Mouse (Mus musculus) megakaryocyte, adult 5-6 weeks (primary cell): Measurements from ENCODE around the gene Tmem110. TPM values are rescaled to one million over a fixed set of nuclear protein-coding genes. Genes with fewer than 3 reads are reported as not detected.

Source experiments
- ATAC-seq: 2 replicates; pipeline ENCODE4 v1.8.0; 2016; ENCODE audit warnings: mild to moderate bottlenecking, inconsistent platforms; ENCODE audit not compliant: poor library complexity, severe bottlenecking
- total RNA-seq, 2 experiments: library from RNA; stranded (forward) in 1 of 2; stranded (reverse) in 1 of 2; fragments of 153-499, 151-499 nt in 1 of 2; fragments of 221-1000, 200-1000 nt in 1 of 2; gene quantifications; 2 replicates each; pipeline versions ENCODE4 v1.2.3 to v1.2.4; 2015 to 2017

Tmem110 gene
- total RNA-seq, 2 experiments from 2014 or later, result 9.0 to 12.0 TPM

DNA sequence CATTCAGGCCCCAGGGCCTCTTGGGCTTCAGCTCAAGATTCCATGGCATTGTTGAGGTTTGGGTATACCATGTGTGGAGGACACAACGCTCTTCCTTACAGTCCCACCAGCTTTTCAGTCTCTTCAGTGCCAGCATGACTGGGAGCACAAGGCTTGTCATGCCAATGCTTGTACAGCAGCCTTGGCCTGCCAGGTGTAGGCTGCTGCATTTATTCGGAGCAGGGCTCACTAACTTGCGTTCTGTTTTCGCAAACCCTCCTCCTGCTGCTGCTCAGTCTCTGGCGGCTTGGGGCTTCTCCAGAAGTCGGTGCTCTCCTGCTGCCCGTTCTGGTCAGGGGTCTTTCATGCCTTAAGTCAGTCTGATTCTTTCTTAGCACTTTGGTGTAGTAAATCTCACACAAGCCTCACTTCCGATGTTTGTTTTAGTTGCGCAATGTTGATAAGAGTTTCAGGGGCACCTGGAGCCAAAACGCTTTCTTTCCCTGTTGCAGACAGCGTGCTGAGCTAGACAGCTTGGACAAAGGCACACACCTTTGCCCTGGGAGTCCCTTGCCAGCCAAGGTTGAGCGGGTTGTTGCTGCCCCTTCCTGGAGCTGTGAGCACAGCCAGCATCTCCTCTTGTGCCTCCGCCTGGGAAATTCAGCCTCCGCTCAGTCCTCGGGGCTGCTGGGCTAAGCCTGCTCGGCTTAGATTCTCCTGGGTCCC is 36.2 kb downstream of the Tmem110 start:
- ATAC-seq, result no peak

DNA sequence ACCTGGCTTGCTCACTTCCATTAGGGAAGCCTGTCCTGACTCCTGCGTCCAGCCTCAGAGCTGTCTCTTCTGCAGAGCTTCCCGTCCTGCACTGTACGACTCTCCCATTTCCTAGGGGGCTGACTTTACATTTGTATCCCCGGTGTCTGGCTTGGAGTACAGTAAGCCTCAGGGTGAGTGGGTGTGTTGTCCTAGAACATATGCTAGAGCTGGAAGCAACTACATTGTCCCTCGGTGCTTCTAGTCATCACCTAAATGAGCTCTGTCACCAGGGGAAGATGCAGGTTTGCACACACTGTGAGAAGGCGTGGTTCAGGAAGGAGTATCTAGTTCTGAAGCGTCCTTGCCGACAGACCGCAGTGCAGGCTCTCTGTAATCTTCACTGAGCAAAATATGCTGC is 37.0 kb downstream of the Tmem110 start:
- no peak for ATAC-seq

DNA sequence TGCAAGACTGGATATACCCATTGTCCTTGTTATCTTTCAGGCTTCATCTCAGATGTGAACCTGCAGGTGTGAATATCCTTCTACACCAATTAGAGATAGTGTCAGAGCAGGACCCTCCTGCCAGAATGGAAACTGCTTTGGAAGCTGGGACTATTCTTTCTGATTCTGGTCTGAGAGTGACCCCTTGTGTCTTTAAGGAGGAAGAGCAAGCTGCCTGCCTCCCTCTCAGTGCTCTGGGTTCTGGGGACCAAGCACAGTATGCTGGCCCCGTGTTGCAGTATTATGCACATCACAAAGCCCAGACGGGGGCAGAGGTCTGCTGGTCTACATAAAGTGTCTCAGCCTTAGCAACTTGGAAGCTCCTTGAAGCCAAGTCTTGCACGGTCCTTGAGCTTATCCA is 39.9 kb downstream of the Tmem110 start:
- no peak for ATAC-seq

DNA sequence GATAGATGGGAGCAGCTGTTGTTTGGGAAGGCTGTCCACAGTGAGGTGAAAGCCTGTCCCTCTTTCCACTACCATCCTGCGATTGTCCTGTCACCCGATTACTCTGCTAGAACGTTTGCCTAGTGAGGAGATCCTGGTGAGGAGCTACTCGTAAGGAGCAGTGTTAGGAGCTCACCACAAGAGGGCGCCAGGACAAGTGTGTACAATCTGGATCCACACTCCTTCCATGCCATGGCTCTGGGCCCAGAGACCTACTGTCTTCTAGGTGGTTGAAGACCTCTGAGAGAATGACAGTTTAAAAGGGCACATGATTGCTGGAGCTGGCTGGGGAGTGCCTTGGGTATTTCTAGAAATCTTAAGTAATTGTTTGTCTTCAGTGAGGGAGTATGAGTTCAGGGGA is 41.7 kb downstream of the Tmem110 start:
- peak; percentile 75 for ATAC-seq

DNA sequence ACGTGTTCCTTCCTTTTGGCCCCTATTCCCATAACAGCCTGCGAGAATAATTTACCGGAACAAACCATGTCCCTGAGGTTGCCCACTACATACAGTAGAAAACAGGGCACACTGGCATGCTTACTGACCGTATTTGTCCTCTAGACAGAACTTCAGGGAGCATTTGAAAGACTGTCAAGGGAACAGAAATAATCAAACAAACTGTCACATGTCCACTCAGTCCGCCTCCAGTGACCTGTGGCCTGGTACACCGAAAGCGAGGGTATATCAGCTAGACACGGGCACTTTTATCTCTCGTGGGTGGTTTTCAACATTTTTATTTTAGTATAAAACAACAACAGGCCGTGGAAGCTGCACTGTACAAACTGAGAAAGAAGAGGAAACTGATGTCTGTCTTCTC is 43.4 kb downstream of the Tmem110 start:
- ATAC-seq, result no peak

DNA sequence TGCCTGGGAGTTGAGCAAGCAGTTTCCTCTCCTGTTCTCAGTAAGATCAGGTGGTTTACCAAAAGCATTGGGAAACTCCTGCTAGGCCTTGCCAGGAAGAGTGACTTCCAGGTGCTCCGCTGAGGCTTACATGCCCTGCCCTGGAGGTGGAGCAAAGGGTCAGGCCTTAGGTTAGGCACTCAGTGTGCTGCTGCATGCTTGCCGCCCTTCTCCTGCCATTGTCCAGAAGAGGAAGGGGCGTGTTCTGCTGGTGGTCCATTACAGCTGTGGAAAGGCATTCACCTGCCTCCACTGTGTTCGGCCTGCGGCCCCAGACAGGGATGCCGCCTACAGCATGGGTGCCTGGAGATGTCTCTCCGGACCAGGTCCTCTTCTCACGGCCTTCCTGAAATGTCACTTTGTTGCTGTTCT is 44.0 kb downstream of the Tmem110 start:
- peak; percentile 56 for ATAC-seq

DNA sequence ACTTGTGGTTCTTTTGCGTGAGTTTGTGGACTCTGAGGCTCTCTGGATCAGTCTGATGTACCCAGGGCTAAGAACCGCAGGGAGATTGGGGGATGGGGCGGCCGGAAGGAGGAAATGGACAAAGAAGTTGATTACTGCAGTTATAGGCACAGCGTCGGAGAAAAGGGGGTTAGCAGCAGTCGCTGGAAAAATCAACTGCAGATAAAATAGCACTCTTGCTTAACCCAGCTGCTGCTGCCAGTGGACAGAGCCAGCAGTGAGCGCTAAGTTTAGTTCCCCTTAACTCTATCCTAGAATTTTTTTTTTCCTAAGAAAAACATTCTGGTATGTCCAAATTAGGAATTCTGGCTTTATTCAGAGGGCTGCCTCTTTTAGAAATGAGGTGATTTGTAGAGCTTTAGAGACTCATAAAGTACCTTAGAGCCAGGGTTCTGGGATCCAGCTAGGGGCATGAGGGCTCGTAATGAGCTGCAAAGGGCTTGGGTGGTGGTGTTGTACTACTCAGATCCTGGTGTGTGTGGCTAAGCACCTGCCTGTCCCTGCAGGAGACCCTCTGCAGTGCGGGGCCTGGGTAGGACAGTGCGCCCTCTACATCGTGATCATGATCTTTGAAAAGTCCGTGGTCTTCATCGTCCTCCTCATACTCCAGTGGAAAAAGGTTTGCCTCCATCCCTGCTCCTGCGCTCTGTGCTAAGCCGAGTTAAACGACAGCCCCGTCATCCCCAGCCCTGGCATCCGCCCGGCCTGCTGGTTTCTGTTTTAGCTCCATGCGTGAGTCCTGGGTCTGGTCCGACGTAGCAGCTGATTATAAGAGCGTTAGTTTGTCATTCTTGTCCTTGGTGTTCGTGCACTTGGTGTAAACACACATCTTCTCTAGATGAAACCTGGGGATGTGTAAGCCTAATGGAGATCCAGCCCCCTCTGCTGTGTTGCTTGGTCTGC is 45.1 kb downstream of the Tmem110 start:
- ATAC-seq, result peak; percentile 41

DNA sequence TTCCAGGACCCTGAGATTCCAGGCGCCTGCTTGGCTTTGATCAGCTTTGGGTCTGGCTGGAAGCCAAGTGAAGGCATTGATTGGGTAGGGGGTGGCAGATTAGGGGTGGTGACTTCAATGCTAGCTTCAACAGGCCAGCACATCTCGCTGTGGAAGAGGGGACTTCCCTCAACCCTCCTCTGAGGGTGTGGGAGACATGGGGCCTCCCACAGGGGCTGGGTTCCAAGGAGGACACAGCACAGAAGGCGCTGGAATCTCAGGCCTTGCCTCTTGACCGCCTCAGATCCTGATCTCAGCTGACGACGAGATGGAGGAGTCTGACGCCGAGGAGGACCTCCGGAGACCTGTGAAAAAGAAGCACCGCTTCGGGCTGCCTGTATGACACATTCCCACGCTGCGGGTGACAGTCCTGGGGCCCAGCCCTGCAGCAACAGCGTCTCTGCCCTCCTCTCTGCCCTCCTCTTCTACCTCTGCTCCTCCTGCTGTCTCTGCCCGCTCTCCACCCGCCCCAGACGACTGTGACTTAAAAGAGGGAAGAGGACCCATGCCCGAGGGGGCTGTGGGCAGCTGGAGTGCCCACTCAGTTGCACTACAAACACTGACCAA is 48.8 kb downstream of the Tmem110 start:
- ATAC-seq, result no peak

DNA sequence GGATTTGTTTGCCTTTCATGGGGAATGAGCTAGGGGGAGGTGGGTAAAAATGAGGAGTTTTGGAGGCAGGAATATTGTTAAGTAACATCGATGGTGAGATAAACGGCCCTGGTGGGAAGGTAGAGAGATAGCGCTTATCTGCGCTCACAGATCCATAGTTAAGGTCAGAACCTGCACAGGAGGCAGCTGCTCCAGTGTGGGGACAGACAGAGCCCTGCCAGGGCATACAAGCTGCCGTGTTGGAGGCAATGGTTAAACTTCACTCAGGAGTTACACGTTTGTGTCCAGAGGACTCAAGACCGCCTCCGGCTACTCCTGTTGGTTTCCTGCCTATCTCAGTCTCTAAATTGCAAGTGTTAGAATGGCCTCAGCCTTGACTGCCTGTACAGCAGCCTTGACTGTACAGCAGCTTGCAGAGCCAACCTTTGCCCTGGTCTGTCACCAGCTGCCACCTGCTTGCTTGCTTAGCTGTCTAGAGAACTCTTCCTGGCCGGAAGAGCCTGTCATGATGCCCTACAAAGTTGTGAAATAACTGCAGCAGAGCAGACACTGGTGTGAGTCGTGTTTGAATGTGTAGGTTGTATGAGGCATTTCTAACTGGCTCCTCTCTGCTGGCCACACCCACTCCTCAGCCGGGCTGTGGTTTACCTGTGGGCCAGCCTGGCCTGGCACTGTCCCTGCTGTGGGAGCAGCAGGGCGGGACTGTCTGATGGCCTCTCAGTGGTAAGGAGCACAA is 49.9 kb downstream of the Tmem110 start:
- ATAC-seq, result peak; percentile 79

DNA sequence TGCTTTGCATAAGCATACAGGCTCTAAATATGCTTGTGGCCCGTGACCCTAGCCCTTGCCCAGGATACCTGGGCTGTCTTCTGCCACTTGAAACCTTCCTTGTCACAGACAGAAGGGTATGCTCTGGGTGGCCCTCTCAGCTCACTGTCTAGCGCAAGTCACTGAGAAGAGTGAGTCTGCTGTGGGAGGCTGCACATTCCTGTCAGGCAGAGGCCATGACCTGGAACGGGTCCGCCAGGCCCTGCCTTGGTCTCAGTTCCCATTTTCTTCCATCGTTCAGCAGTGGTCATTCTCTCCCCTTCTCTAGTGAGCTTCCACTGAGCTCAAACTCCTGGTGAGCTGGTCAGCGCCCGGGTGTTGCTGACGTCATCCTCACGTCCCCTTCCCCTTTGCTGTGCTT is 50.6 kb downstream of the Tmem110 start:
- peak; percentile 61 for ATAC-seq

DNA sequence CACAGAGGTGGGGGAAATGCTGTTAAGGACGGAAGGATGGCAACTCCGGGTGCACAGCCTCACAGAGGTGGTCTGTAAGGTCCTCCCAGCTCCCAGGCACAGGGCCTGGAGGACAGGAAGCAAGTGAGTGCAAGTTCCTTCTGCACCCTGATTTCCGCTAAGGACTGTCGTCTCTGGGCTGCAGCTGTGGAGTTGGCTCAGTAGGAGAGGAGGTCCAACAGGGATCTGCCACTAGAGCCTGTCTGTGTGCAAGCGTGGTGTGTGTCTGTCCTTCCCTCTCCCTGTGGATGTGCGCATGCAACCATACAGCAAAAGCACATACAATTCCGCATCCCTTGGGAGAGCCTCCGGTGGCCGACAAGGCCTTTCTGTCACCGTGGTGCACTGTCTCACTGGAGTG is 51.1 kb downstream of the Tmem110 start:
- ATAC-seq, result no peak

DNA sequence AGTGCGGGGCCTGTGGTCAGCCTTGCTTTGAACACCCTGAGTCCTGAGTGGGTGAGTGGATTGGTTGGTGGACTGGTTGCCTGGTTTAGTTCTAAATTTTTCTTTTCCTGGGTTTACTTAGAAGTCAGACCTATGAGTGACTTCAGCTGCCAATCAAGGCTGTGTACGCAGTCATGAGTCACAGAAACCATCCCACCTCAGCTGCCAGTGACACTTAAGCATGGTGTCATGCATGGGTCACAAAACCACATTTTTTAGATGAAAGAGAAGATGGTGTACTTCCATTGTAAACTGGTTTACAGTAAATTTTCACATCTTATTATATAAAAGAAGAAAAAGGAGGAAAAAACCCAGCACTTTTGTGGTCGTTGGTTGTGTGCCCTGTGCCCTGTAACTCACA is 52.4 kb downstream of the Tmem110 start:
- no peak for ATAC-seq

DNA sequence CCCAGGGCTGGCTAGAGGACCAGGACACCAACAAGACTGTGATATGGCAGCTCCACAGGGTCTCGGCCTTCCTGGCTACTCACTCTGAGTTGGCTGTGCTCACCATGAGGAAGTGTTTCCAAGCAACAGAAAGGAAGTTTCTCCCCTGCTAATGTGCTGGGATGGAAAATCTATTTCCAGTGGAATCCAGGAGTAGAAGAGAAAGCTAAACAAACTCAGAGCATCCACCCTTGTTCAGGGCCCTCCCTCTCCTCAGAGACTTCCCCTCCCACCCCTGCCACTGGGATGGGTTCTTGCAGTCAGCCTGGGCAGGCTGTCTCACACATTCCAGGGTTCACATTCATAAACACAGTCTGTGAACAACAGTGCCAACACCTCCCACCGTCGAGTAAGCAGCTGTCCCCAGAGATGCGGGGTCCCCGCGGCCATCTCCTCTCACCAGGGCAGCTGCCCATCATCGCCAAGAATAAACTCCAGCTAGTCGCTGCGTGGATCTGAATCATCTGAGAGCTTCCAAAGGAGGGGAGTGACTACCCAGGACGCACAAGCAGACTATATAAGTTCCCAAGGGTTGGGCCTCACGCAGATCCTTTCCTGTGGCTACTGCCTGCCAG is 53.7 kb downstream of the Tmem110 start, which contains the start of gene Mustn1:
Mustn1 (plus strand) TSS at position 243 of the 614 bp plus-strand sequence.
- ATAC-seq, result no peak

DNA sequence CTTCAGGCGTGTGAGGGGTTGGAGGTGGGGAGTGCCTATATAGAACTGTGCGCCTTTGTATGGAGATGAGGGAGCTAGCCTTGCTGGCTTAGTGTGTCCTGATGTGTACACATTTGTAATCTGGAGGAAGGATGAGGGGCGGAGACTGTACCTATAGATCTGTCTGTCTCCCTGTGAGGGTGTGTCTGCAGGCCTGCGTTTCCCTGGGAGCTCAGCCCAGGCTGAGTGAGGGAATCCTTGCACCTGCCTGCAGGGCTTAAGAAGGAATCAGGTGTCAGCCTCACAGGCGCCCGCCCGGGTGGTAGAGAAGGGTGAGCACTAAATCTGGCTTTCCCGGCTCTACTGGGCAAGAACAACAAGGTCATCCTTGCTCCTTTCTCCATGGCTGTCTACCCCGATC is 54.4 kb downstream of the Tmem110 start:
- no peak for ATAC-seq

DNA sequence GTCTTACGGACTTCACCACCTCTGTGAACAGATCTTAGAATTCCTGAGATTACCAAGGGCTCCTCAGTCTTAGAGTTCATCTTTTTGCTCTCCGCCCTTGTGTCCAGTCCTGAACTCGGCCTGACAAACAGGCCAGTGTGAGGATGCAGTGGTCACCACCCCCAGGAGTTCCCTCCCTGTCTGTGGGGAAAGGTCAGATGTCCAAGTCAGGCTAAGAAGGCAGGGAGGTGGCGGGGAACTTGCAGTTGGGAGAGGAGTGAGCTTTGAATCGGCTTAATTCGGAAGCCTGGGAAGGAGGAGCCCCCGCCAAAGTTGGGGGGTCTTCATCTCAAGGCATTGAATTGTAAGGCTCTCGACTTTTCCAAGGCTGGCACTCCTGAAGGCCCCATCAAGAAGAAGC is 54.9 kb downstream of the Tmem110 start:
- no peak for ATAC-seq

DNA sequence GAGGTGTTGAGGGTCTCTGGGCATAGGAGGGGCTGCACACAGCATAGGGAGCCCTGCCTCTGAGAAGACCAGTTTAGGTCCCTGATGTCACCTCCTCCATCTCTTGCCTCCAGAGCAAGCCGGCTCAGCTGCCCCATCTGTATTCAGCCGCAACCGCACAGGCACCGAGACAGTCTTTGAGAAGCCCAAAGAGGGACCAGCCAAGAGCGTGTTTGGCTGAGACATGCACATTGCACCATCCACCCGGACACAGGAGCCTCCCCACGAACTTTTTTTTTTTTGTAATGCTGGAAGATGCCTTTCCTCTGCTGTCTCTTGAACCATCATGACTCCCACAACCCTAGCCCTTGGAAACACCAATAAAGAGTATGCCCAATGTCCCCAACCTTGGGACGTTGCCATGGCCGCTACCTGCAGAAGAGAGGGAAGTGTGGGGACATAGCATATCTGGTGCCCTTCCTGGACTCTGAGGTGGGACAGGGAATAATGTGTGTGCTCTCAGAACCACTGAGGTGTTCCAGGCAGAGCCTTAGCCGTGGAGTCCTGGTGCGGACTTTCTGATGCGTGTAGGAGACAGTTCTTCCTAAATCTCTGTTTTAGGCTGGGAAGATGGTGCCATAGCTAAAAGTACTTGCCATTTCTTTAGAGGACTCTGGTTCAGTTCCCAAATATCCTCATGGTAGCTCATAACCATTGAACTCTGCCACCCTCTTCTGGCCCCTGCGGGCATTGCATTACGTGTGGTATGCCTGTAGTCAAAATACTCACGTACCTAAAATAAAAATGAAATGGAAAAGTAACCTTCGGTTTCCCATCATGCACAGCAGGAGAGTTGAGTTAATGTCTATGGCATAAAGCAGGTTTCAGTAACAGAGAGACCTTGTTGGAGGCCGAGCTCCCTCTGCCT is 55.7 kb downstream of the Tmem110 start:
- peak; percentile 77 for ATAC-seq

DNA sequence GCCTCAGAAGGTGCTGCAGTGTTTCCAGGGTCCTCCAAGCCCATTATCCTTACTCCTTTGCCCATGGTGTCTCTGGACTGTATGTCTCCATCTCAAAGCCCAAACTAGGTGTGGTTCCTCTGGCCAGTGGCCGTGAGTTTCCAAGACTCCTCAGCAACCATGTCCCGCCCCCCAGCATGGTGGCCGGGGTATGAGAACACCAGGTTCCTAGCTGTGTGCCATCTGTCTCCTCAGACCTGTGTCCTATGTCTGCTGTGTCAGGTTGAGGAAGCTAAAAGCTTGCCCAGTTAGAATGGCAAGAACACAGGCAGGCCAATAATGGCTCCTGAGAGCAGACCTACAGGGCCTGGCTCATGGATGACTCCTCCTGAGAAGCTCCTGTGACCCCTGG is 56.3 kb downstream of the Tmem110 start:
- no peak for ATAC-seq

DNA sequence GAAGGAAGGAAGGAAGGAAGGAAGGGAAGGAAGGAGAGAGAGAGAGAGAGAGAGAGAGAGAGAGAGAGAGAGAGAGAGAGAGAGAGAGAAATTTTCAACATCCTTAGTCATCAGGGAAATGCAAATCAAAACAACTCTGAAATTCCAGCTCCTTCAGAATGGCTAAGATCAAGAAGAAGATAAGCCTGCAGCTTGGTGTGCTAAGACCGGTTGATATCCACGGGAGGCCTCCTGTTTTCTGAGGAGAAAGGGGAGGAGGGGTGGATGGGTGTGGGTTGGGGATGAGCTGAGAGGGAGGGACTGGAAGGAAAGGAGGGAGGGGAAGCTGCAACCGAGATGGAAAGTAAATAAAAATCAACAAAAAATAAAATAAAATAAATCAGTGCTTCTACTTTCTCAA is 59.9 kb downstream of the Tmem110 start:
- ATAC-seq, result no peak

DNA sequence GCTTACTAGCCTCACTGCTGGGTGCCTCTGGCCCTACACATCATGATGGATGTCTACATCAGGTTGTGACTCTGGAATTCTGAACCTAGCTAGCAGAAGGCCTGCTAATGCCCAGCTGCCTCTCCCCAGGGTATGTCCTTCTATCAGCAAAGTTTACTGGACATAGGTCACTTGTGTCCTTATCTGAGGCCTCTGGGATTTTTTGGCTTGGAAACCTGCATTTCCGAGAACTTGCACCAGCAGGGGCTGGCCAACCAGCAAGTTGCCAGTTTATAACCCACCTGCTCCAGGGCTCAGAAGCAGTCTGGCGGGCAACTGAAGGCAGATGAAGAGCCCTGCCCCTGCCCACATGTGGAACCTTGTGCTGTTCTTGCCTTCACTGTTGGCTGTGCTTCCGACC is 60.8 kb downstream of the Tmem110 start, which contains the start of gene Itih4:
Itih4 (plus strand) TSS at position 273 of the 400 bp plus-strand sequence.
- no peak for ATAC-seq
